Mouse (Mus musculus): ENCODE measurements around the gene Dnajb7.
"Not testable (repeated sequence)": the region's sequence is repeated elsewhere in the genome, so short reads cannot be mapped to it uniquely, and the experiment has no call there.

The Dnajb7 gene

GRCm38 (mm10) chr15:81408199-81408598, at the start of gene Dnajb7:
Gene Dnajb7, minus strand, starts transcription at chr15:81408299.
- DNase-seq (ENCODE audit: low spot score in 2 of 2), result no peak

- peak in 1 of 2 experiments; percentile 80 for DNase-seq (ENCODE audit: low spot score in 2 of 2)
Observed at GRCm38 (mm10) chr15:81448463-81448862, 40.4 kb upstream of the Dnajb7 start.

- DNase-seq (ENCODE audit: low spot score in 2 of 2), result no peak
Observed at GRCm38 (mm10) chr15:81439236-81439635, 31.1 kb upstream of the Dnajb7 start.

GRCm38 (mm10) chr15:81438345-81438744, 30.2 kb upstream of the Dnajb7 start:
- no peak for DNase-seq (ENCODE audit: low spot score in 2 of 2)

- no peak for DNase-seq (ENCODE audit: low spot score in 2 of 2)
Observed at GRCm38 (mm10) chr15:81431195-81431594, 23.1 kb upstream of the Dnajb7 start.

GRCm38 (mm10) chr15:81427947-81428346, 19.8 kb upstream of the Dnajb7 start:
- DNase-seq (ENCODE audit: low spot score in 2 of 2), result no peak

GRCm38 (mm10) chr15:81425311-81425710, 17.2 kb upstream of the Dnajb7 start:
- DNase-seq (ENCODE audit: low spot score in 2 of 2), result no peak

GRCm38 (mm10) chr15:81422156-81422681, 14.1 kb upstream of the Dnajb7 start:
- DNase-seq (ENCODE audit: low spot score in 2 of 2), result no peak

- DNase-seq (ENCODE audit: low spot score in 2 of 2), result no peak
Observed at GRCm38 (mm10) chr15:81421454-81421853, 13.4 kb upstream of the Dnajb7 start.

- DNase-seq (ENCODE audit: low spot score in 2 of 2), result no peak
Observed at GRCm38 (mm10) chr15:81418065-81418464, 10.0 kb upstream of the Dnajb7 start.

- DNase-seq (ENCODE audit: low spot score in 2 of 2), result not testable (repeated sequence)
Observed at GRCm38 (mm10) chr15:81416763-81417310, 8.7 kb upstream of the Dnajb7 start.

- no peak for DNase-seq (ENCODE audit: low spot score in 2 of 2)
Observed at GRCm38 (mm10) chr15:81405008-81405407, 3.1 kb downstream of the Dnajb7 start.

GRCm38 (mm10) chr15:81399638-81400315, 8.3 kb downstream of the Dnajb7 start, which contains the start of the genes St13 and Xpnpep3:
Gene St13, minus strand, starts transcription at chr15:81400077.
Gene Xpnpep3, plus strand, starts transcription at chr15:81400138.
- DNase-seq (ENCODE audit: low spot score in 2 of 2), result peak; percentile 91 to 96

GRCm38 (mm10) chr15:81399297-81399637, 8.8 kb downstream of the Dnajb7 start:
- DNase-seq (ENCODE audit: low spot score in 2 of 2), result no peak

- DNase-seq (ENCODE audit: low spot score in 2 of 2), result no peak
Observed at GRCm38 (mm10) chr15:81398189-81398588, 9.9 kb downstream of the Dnajb7 start.

GRCm38 (mm10) chr15:81394211-81394915, 13.7 kb downstream of the Dnajb7 start:
- no peak for DNase-seq (ENCODE audit: low spot score in 2 of 2)

- DNase-seq (ENCODE audit: low spot score in 2 of 2), result peak in 1 of 2 experiments; percentile 40
Observed at GRCm38 (mm10) chr15:81392997-81393396, 15.1 kb downstream of the Dnajb7 start.

- DNase-seq (ENCODE audit: low spot score in 2 of 2), result no peak
Observed at GRCm38 (mm10) chr15:81386327-81386726, 21.8 kb downstream of the Dnajb7 start.

- no peak for DNase-seq (ENCODE audit: low spot score in 2 of 2)
Observed at GRCm38 (mm10) chr15:81378845-81379244, 29.3 kb downstream of the Dnajb7 start.

GRCm38 (mm10) chr15:81374621-81375020, 33.5 kb downstream of the Dnajb7 start:
- DNase-seq (ENCODE audit: low spot score in 2 of 2), result no peak

- DNase-seq (ENCODE audit: low spot score in 2 of 2), result no peak
Observed at GRCm38 (mm10) chr15:81370356-81370755, 37.7 kb downstream of the Dnajb7 start.

- no peak for DNase-seq (ENCODE audit: low spot score in 2 of 2)
Observed at GRCm38 (mm10) chr15:81368601-81369000, 39.5 kb downstream of the Dnajb7 start.

- DNase-seq (ENCODE audit: low spot score in 2 of 2), result no peak
Observed at GRCm38 (mm10) chr15:81366241-81366640, 41.9 kb downstream of the Dnajb7 start.

Measured in left cerebral cortex, adult 9 months (tissue).